8 mouse cellular contexts compared by ENCODE assay signal in genomic region chr9:50857082-50857641, GRCm38 (mm10). TPM values are rescaled to one million over a fixed set of nuclear protein-coding genes. Genes with fewer than 3 reads are reported as not detected.
DNase-seq lines count a peak whose midpoint lies in the region; ATAC-seq and TF ChIP-seq lines count a peak whose summit lies in the region.

No protein-coding gene starts in this region.

- H3K27me3 ChIP-seq in heart, embryonic 10.5 days (ENCODE audit: insufficient read depth, poor library complexity, severe bottlenecking) = no peaks in the 10 kb centered on the region
- no peaks in the 10 kb centered on the region for H3K27me3 ChIP-seq in C2C12 (ENCODE audit: control insufficient read depth, insufficient read depth, insufficient read length)
- H3K27me3 ChIP-seq in midbrain, embryonic 13.5 days = no peaks in the 10 kb centered on the region

- H3K9ac ChIP-seq in midbrain, embryonic 13.5 days (replicated peaks) = peak overlapping the region; percentile 80

- peak; percentile 53 for ATAC-seq in inflammation-experienced regulatory T-cells, adult 6 months
- peak; percentile 87 for ATAC-seq in midbrain, embryonic 13.5 days

- no peaks in the 10 kb centered on the region for H3K9me3 ChIP-seq in heart, embryonic 10.5 days
- no peaks in the 10 kb centered on the region for H3K9me3 ChIP-seq in midbrain, embryonic 13.5 days

- TF ChIP-seq CTCF in C2C12 (IDR thresholded peaks at IDR 0.05; ENCODE audit: control insufficient read depth, insufficient read depth, insufficient read length) = no peak

- H3K4me2 ChIP-seq in midbrain, embryonic 13.5 days (replicated peaks) = peak overlapping the region; percentile 75

- WGBS in heart, embryonic 10.5 days = under 1% methylated on average over 46 of the region's 46 CpGs
- under 1% methylated on average over 46 of the region's 46 CpGs for WGBS in midbrain, embryonic 13.5 days

- peaks cover 25% of the 10 kb centered on the region for H3K4me1 ChIP-seq in heart, embryonic 10.5 days
- peaks cover 21% of the 10 kb centered on the region for H3K4me1 ChIP-seq in midbrain, embryonic 13.5 days (replicated peaks)

- DNase-seq in heart, embryonic 10.5 days (ENCODE audit: low spot score) = peak; percentile 79
- no peak for DNase-seq in heart, adult 11 months
- DNase-seq in c-Kit-positive CD71-positive TER-119-negative erythroid progenitor cells, embryonic 14.5 days (ENCODE audit: low read depth) = peak; percentile 56
- no peak for DNase-seq in adrenal gland, postnatal 10 days
- DNase-seq in thymus, postnatal 36 days = no peak

- H3K4me3 ChIP-seq in heart, embryonic 10.5 days = peak overlapping the region; percentile 96
- H3K4me3 ChIP-seq in C2C12 (ENCODE audit: insufficient read depth, poor library complexity, severe bottlenecking) = peak overlapping the region; percentile 41
- peak overlapping the region; percentile 80 for H3K4me3 ChIP-seq in midbrain, embryonic 13.5 days (replicated peaks)

- H3K27ac ChIP-seq in heart, embryonic 10.5 days = peak overlapping the region; percentile 95
- H3K27ac ChIP-seq in midbrain, embryonic 13.5 days = peak overlapping the region; percentile 65

- peaks cover 10% of the 10 kb centered on the region for H3K79me3 ChIP-seq in C2C12 (ENCODE audit: low read depth)

- H3K79me2 ChIP-seq in C2C12 (ENCODE audit: control insufficient read depth, insufficient read depth) = peaks cover 27% of the 10 kb centered on the region

- peak overlapping the region; percentile 95 for H3ac ChIP-seq in C2C12 (ENCODE audit: control insufficient read depth, insufficient read length, low read depth)

- H3K36me3 ChIP-seq in heart, embryonic 10.5 days = peaks cover 36% of the 10 kb centered on the region
- peaks cover 31% of the 10 kb centered on the region for H3K36me3 ChIP-seq in C2C12 (ENCODE audit: control insufficient read depth, insufficient read depth)
- H3K36me3 ChIP-seq in midbrain, embryonic 13.5 days = peaks cover 35% of the 10 kb centered on the region

TF ChIP-seq in C2C12, 6 proteins besides CTCF, POLR2A, EP300 and RAD21:
- TF ChIP-seq MYOG (IDR thresholded peaks at IDR 0.05; ENCODE audit: control insufficient read depth, extremely low read depth, insufficient read length) = no peak
- TF ChIP-seq CEBPB (IDR thresholded peaks at IDR 0.05; ENCODE audit: low read depth) = no peak
- no peak for TF ChIP-seq USF1 (IDR thresholded peaks at IDR 0.05; ENCODE audit: low read depth)
- TF ChIP-seq FOSL1 (IDR thresholded peaks at IDR 0.05; ENCODE audit: insufficient read depth, low read length, poor library complexity, severe bottlenecking) = no peak
- no peak for TF ChIP-seq MAX (IDR thresholded peaks at IDR 0.05)
- no peak for TF ChIP-seq MYOD1 (IDR thresholded peaks at IDR 0.05; ENCODE audit: control insufficient read depth, insufficient read length, low read depth)

RNA-seq across cellular contexts. Expression of gene Ppp2r1b, which starts 12.1 kb away (rescaled TPM):
- polyA plus RNA-seq in heart, embryonic 10.5 days (2016; fragmentation: Nextera tagmentation; extraction: Ambion mirVana) = 95.8 and 99.3 TPM in 2 replicates
- 26.7 TPM for polyA plus RNA-seq in C2C12 (2012; fragmentation: generic; extraction: Trizol)
- 10 to 100 TPM; 57.5 to 62.8 (median 59.3) TPM for polyA plus RNA-seq in inflammation-experienced regulatory T-cells, adult 6 months (2017; shearing (Covaris generic))
- 56.1 and 58.0 TPM in 2 replicates for polyA plus RNA-seq in midbrain, embryonic 13.5 days (2015; fragmentation: Nextera tagmentation; extraction: Ambion mirVana)
- total RNA-seq in adrenal gland, postnatal 10 days (2021) = 10 to 100 TPM; 35.1 to 36.5 TPM

Comparison
In these comparisons a context has a peak if more than half of its experiments do, and no peak if none do; other contexts are left out.
1. DNase-seq: peak in heart, embryonic 10.5 days (single experiment) and c-Kit-positive CD71-positive TER-119-negative erythroid progenitor cells, embryonic 14.5 days (single experiment); none in heart, adult 11 months (single experiment), adrenal gland, postnatal 10 days (single experiment) and thymus, postnatal 36 days (0 of 2).
2. H3K4me3 ChIP-seq: peak in every context shown above with its lines; median percentile 96 in heart, embryonic 10.5 days; 80 in midbrain, embryonic 13.5 days; 41 in C2C12.